Mouse (Mus musculus) heart, postnatal 0 days (tissue): Measurements from ENCODE around the gene Slc37a3. TPM values are rescaled to one million over a fixed set of nuclear protein-coding genes. Genes with fewer than 3 reads are reported as not detected.

Source experiments
- ATAC-seq: fragments of 200-750 bp; cut with Nextera tagmentation; 2 replicates; pipeline ENCODE4 v1.8.0; 2017; ENCODE audit warnings: low read depth, moderate number of reproducible peaks, moderate library complexity; ENCODE audit not compliant: insufficient read depth
- DNase-seq: peaks from one replicate; pipeline ENCODE4 v3.0.0-alpha.2; 2016; ENCODE audit warnings: low spot score
- H3K27ac ChIP-seq: fragments of 300-500 bp; sonication (generic); 2 replicates; pipeline ENCODE4 v1.5.1; 2014; ENCODE audit warnings: low read depth, mild to moderate bottlenecking
- H3K27me3 ChIP-seq: fragments of 300-500 bp; sonication (generic); 2 replicates; pipeline ENCODE4 v1.6.1; 2014; ENCODE audit warnings: low read length, mixed read lengths; ENCODE audit not compliant: control insufficient read depth, insufficient read depth
- H3K36me3 ChIP-seq: fragments of 300-500 bp; sonication (generic); replicated peaks from 2 replicates; pipeline ENCODE4 v1.6.1; 2014; ENCODE audit warnings: low read length, mixed read lengths; ENCODE audit not compliant: control insufficient read depth, insufficient read depth
- H3K4me1 ChIP-seq: fragments of 300-500 bp; sonication (generic); 2 replicates; pipeline ENCODE4 v1.6.1; 2014; ENCODE audit warnings: antibody characterized with exemption; ENCODE audit not compliant: control insufficient read depth, insufficient read depth
- H3K4me2 ChIP-seq: fragments of 300-500 bp; sonication (generic); 2 replicates; pipeline ENCODE4 v1.6.1; 2014; ENCODE audit warnings: low read depth, mild to moderate bottlenecking, low read length, moderate library complexity
- H3K4me3 ChIP-seq: fragments of 300-500 bp; sonication (generic); 2 replicates; pipeline ENCODE4 v1.5.1; 2014; ENCODE audit warnings: low read depth, low read length
- H3K9ac ChIP-seq: fragments of 300-500 bp; sonication (generic); replicated peaks from 2 replicates; pipeline ENCODE4 v1.6.1; 2014; ENCODE audit warnings: low read depth, low read length, mixed read lengths
- H3K9me3 ChIP-seq: fragments of 300-500 bp; sonication (generic); replicated peaks from 2 replicates; pipeline ENCODE4 v1.6.1; 2016; ENCODE audit warnings: low read length; ENCODE audit not compliant: control insufficient read depth
- CTCF ChIP-seq: IDR thresholded peaks from 2 replicates; pipeline ENCODE4 v1.5.1; 2016; ENCODE audit warnings: antibody characterized with exemption, control low read depth, low read depth
- EP300 ChIP-seq: IDR thresholded peaks from 2 replicates; pipeline ENCODE4 v1.6.1; 2016; ENCODE audit warnings: antibody characterized with exemption, low read depth
- WGBS: fragments of 180-500 bp; shearing (Covaris S2); extraction: QIAGEN DNeasy Blood & Tissue Kit; methylation state at CpG from one replicate; pipeline ENCODE4 v1.1.7; 2014; 5-methylcytosine and 5-hydroxymethylcytosine counted together
- polyA plus RNA-seq: library from polyadenylated mRNA; unstranded; fragments of >200 nt; fragmentation: Nextera tagmentation; extraction: Ambion mirVana; gene quantifications from 2 replicates; pipeline ENCODE4 v1.2.1, GENCODE M21; 2015
- total RNA-seq: library from RNA; depleted of rRNA; stranded (reverse); fragments of >200 nt; gene quantifications from 2 replicates; pipeline ENCODE4 v1.2.3, GENCODE M21; 2014; ENCODE audit warnings: low replicate concordance; rRNA removed

The Slc37a3 gene
- total and polyA plus RNA-seq, 2 experiments from 2014 or later, result 9.0 to 19.9 TPM

DNA sequence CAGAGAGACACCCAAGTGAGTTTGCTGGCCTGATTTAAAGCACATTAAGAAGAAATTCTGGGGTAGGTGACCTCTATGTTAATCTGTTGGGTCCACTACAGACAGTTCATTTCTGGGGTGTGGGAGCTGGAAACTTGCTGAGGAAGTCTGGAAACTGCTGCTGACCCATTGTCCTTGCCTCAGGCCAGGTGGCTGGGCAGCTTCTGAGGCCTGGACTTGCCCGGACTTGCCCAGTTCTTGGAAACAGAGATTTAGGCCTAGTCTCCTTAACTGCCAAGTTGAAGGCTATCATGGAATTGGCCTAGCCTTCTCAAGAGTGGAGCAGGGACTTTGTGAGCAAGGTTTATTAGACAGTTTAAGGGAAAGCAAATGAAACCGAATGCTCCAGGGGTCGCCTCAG, 92.6 kb downstream of the Slc37a3 start:
- DNase-seq, result no peak
- Histone ChIP-seq H3K9me3 (no peaks in the 10 kb centered on the region), H3K4me1 (0 out of 2 replicates have a peak, but pooled peaks cover under 1% of the 10 kb centered on the region), H3K36me3 (no peaks in the 10 kb centered on the region), H3K9ac (no peak overlapping the region), H3K27ac (no peak overlapping the region), H3K4me3 (no peak overlapping the region), H3K27me3 (no peaks in the 10 kb centered on the region), H3K4me2 (no peak overlapping the region)
- 86% methylated on average over 3 of the region's 3 CpGs for WGBS
- TF ChIP-seq EP300 (no peak), CTCF (no peak)
- ATAC-seq, result no peak

Other genes with a start within 250 kb of the Slc37a3 start
- gene Kdm7a, start 170.9 kb downstream of the Slc37a3 start, total RNA-seq, result 9.0 and 10.1 TPM in 2 replicates
- 3.5 and 4.0 TPM in 2 replicates for gene Kdm7a, start 170.9 kb downstream of the Slc37a3 start, polyA plus RNA-seq
- 0.43 TPM in 1 of 2 replicates, not detected in the other for gene Rab19, start 3.5 kb upstream of the Slc37a3 start, total RNA-seq
- gene Rab19, start 3.5 kb upstream of the Slc37a3 start, polyA plus RNA-seq, result 0.30 and 0.40 TPM in 2 replicates
- gene Mkrn1, start 42.8 kb upstream of the Slc37a3 start, total RNA-seq, result 51.7 and 61.1 TPM in 2 replicates
- 52.1 and 57.5 TPM in 2 replicates for gene Mkrn1, start 42.8 kb upstream of the Slc37a3 start, polyA plus RNA-seq
- 7.3 and 9.0 TPM in 2 replicates for gene Dennd2a, start 180.2 kb upstream of the Slc37a3 start, total RNA-seq
- 5.5 TPM in 2 replicates for gene Dennd2a, start 180.2 kb upstream of the Slc37a3 start, polyA plus RNA-seq
- gene Adck2, start 196.2 kb upstream of the Slc37a3 start, total RNA-seq, result 17.5 and 22.4 TPM in 2 replicates
- 24.4 and 25.7 TPM in 2 replicates for gene Adck2, start 196.2 kb upstream of the Slc37a3 start, polyA plus RNA-seq
- not detected in 2 replicates for gene Gm42420, start 208.1 kb upstream of the Slc37a3 start, total RNA-seq
- 0.60 and 2.7 TPM in 2 replicates for gene Gm42420, start 208.1 kb upstream of the Slc37a3 start, polyA plus RNA-seq
- 719 and 838 TPM in 2 replicates for gene Ndufb2, start 214.9 kb upstream of the Slc37a3 start, total RNA-seq
- 1,229 and 1,304 TPM in 2 replicates for gene Ndufb2, start 214.9 kb upstream of the Slc37a3 start, polyA plus RNA-seq